Mouse (Mus musculus) embryonic facial prominence, embryonic 10.5 days (tissue): ENCODE measurements around the gene Rap2b. TPM values are rescaled to one million over a fixed set of nuclear protein-coding genes. Genes with fewer than 3 reads are reported as not detected.

Experiments
- DNase-seq: peaks from one replicate; pipeline ENCODE4 v3.0.0-alpha.2; 2017; ENCODE audit warnings: low spot score
- H3K27ac ChIP-seq: fragments of 300-500 bp; sonication (generic); replicated peaks from 2 replicates; pipeline ENCODE4 v1.5.1; 2016; ENCODE audit warnings: mild to moderate bottlenecking
- H3K27me3 ChIP-seq: fragments of 300-500 bp; sonication (generic); replicated peaks from 2 replicates; pipeline ENCODE4 v1.6.1; 2016; ENCODE audit warnings: low read depth, mild to moderate bottlenecking; ENCODE audit not compliant: poor library complexity, severe bottlenecking
- H3K36me3 ChIP-seq: fragments of 300-500 bp; sonication (generic); replicated peaks from 2 replicates; pipeline ENCODE4 v1.6.1; 2016; ENCODE audit warnings: mild to moderate bottlenecking, moderate library complexity
- H3K4me1 ChIP-seq: fragments of 300-500 bp; sonication (generic); 2 replicates; pipeline ENCODE4 v1.6.1; 2016
- H3K4me3 ChIP-seq: fragments of 300-500 bp; sonication (generic); 2 replicates; pipeline ENCODE4 v1.5.1; 2016; ENCODE audit warnings: mild to moderate bottlenecking, moderate library complexity
- H3K9me3 ChIP-seq: fragments of 300-500 bp; sonication (generic); 2 replicates; pipeline ENCODE4 v1.6.1; 2016; ENCODE audit warnings: mild to moderate bottlenecking
- WGBS: fragments of 180-500 bp; shearing (Covaris S2); methylation state at CpG from one replicate; pipeline ENCODE4 v1.1.7; 2016; 5-methylcytosine and 5-hydroxymethylcytosine counted together
- polyA plus RNA-seq: library from polyadenylated mRNA; unstranded; fragments of >200 nt; fragmentation: Nextera tagmentation; extraction: Ambion mirVana; gene quantifications from 2 replicates; pipeline ENCODE4 v1.2.1, GENCODE M21; 2016

The Rap2b gene
- polyA plus RNA-seq = 10.3 and 11.0 TPM in 2 replicates

DNA sequence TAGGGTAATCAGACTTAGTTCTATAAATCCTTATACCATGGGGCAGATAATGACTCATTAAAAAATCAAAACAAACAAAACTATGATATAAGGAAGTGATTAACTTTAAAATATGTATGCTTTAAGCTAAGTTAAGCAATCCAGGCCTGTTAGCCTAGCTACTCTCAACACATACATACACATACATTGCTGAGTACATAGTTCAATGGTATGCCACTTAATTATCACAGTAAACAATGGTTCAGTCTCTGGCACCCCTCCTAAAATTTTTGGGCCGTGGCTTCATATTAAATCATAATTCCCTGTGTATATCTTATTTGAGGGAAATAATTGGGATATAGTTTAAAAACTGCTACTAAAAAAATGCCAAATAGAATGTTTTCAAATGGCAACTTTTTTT is at the start of gene Rap2b:
Gene Rap2b, plus strand, starts transcription at position 301 of the 400 bp plus-strand sequence.
- Histone ChIP-seq H3K27ac (no peak within 1 kb of the TSS), H3K9me3 (no peaks in the 10 kb centered on the region), H3K4me1 (peaks cover 5% of the 10 kb centered on the region), H3K4me3 (0 out of 2 replicates have a peak within 1 kb of the TSS, but pooled peaks have one; percentile 80), H3K36me3 (no peaks in the 10 kb centered on the region), H3K27me3 (no peaks in the 10 kb centered on the region)
- 86% methylated on average over 1 of the region's 1 CpGs for WGBS
- DNase-seq = no peak

DNA sequence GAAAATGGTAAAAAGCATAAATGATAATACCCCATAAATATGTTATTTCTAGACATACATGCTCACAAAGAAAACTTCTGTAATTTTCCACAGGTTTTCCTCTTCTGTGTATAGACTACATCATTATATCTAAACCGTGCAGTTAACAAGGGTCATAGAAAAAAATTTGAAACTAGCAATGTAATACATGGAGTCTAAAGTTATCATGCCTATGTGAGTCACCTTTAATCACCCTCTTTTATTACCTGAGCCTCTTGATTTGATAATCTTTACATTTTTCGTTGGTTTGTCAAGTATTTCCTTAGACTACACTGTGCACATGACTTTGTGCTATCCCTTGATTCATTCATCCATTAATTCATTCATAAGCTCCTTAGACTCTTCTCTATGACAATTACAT is 46.4 kb upstream of the Rap2b start:
- Histone ChIP-seq H3K36me3 (no peaks in the 10 kb centered on the region), H3K4me1 (no peaks in the 10 kb centered on the region; the same call in 1 of the 2 replicates), H3K4me3 (no peak overlapping the region), H3K27ac (no peak overlapping the region), H3K27me3 (no peaks in the 10 kb centered on the region), H3K9me3 (no peaks in the 10 kb centered on the region)
- DNase-seq = no peak
- 83% methylated on average over 2 of the region's 2 CpGs for WGBS

DNA sequence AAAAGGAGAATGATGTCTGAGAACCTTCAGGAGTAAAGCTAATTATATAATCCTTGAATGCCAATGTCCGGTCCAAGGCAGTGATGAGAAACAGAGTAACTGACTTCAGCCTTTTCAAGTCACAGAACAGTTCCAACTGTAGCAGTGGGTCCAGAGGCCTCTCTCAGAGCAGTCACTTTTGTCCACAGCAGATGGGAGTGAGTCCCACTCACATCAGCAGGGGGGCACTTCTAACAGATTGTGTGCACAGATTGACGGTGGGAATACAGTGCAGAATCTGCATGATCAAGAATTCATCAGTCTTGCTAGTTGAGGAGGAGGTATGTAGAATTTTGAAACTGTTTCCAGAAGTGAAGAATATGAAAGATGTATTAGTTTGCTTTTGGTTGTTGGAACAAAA is 41.4 kb upstream of the Rap2b start:
- WGBS = 82% methylated on average over 2 of the region's 2 CpGs
- H3K4me3 ChIP-seq = no peak overlapping the region
- no peaks in the 10 kb centered on the region for H3K9me3 ChIP-seq
- no peak overlapping the region for H3K27ac ChIP-seq
- no peaks in the 10 kb centered on the region; the same call in 1 of the 2 replicates for H3K4me1 ChIP-seq
- no peaks in the 10 kb centered on the region for H3K36me3 ChIP-seq
- DNase-seq = no peak
- H3K27me3 ChIP-seq = no peaks in the 10 kb centered on the region

DNA sequence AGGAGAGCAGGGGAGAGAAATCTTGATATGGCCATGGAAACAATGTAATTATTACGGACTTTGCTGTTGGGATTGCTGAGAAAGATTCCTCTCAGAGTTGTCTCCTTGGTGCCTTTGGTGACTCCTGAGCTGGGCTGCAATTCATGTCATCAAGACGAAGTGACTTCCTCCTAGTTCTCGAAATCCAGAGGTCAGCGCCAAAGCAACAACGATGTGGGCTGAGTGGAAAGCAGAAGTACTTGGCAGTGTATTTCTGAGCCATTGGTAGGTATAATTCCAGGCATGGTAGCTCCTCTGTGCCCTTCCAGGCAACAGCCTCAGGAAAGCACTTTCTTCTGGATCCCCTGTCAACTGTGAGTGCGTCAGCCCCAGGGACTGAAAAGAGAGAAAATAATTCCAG is 39.8 kb upstream of the Rap2b start:
- no peaks in the 10 kb centered on the region for H3K4me1 ChIP-seq
- no peak overlapping the region for H3K4me3 ChIP-seq
- no peaks in the 10 kb centered on the region for H3K36me3 ChIP-seq
- H3K27me3 ChIP-seq = no peaks in the 10 kb centered on the region
- no peak overlapping the region for H3K27ac ChIP-seq
- no peak for DNase-seq
- H3K9me3 ChIP-seq = no peaks in the 10 kb centered on the region
- WGBS = 92% methylated on average over 6 of the region's 6 CpGs

DNA sequence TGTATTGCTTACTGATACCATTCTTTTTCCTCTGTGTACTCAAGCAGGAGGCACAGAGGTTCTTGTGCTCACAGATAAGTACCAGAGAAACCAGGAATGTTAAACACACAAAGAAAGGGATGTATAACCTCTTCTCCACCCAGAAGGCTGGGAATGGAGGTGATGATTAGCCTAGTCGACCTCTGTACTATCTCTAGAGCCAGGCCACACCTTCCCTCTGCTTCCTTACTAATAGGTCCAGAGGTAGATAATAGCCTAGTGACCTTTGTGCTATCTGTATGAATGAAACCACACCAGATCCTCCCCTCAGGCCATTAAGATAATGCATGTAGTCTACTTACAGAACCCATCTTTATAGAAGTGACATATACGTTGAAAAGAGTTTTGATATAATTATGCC is 25.2 kb upstream of the Rap2b start:
- 60% methylated on average over 2 of the region's 2 CpGs for WGBS
- H3K27ac ChIP-seq = no peak overlapping the region
- no peaks in the 10 kb centered on the region for H3K36me3 ChIP-seq
- H3K4me3 ChIP-seq = no peak overlapping the region
- H3K4me1 ChIP-seq = no peaks in the 10 kb centered on the region
- no peak for DNase-seq
- H3K9me3 ChIP-seq = no peaks in the 10 kb centered on the region
- no peaks in the 10 kb centered on the region for H3K27me3 ChIP-seq

DNA sequence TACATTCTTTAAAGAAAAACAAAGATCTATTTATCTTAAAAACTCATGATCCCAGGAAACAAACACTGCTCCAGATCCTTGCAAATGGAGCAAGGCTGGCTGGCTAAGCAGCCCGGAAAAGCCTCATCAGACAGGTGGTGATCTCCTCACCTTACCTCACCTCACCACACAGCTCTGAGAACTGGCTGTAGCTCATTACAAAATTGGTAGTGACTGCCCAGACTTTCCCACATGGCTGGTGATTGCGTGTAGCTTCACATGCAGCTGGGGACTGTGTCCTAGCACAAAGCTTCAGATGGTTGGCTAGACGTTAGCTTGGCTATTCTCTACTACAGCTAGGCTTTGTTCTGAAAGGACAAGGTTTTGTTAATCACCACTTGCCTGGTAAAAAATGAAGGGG is 24.2 kb upstream of the Rap2b start:
- Histone ChIP-seq H3K27ac (no peak overlapping the region), H3K27me3 (no peaks in the 10 kb centered on the region), H3K4me1 (no peaks in the 10 kb centered on the region), H3K36me3 (no peaks in the 10 kb centered on the region), H3K9me3 (no peaks in the 10 kb centered on the region), H3K4me3 (no peak overlapping the region)
- no peak for DNase-seq
- WGBS = 87% methylated on average over 3 of the region's 3 CpGs

DNA sequence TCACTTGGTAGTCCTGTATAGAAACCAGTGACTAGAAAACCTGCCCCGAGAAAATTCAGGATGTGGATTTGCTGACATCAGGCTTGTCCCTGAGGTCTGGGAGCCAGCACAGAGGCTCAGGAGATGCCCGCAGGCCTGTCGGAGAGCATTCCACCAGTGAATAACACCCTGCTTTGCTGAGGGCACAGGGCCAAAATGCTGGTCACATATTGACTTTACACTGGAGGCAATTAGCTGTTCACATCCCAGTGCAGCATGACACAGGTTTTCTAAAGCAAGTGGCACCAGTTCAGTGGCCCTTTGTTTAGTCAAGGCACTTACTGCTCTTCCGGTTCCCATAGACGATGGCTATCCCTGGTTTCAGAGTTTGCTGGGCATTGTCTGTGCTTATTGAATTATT is 21.1 kb upstream of the Rap2b start:
- Histone ChIP-seq H3K27me3 (no peaks in the 10 kb centered on the region), H3K36me3 (no peaks in the 10 kb centered on the region), H3K4me3 (no peak overlapping the region), H3K9me3 (no peaks in the 10 kb centered on the region), H3K27ac (no peak overlapping the region), H3K4me1 (no peaks in the 10 kb centered on the region; the same call in 1 of the 2 replicates)
- no peak for DNase-seq
- WGBS = 71% methylated on average over 5 of the region's 5 CpGs

DNA sequence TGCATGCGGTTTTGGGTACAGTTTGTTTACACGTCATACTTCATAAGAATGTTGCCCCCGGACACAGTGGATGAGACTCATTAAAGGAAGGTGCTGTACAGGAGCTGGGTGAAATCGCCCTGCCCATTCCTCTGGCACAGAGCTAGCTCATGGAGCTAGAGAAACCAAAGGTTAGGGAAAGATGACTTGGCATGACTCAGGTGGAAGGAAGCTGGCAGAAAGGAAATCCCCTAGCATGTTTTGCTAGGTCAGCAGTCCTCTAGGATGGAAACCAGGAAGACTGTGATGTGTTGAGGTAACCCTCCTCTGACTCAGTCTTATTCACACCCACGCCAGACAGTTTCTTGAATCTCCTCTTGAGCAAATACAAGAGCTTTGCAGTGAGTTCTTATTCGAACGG is 17.4 kb upstream of the Rap2b start:
- H3K27ac ChIP-seq = no peak overlapping the region
- H3K36me3 ChIP-seq = no peaks in the 10 kb centered on the region
- no peaks in the 10 kb centered on the region for H3K9me3 ChIP-seq
- peaks cover 4% of the 10 kb centered on the region for H3K4me1 ChIP-seq
- H3K4me3 ChIP-seq = no peak overlapping the region
- no peak for DNase-seq
- no peaks in the 10 kb centered on the region for H3K27me3 ChIP-seq
- WGBS = 81% methylated on average over 7 of the region's 7 CpGs

DNA sequence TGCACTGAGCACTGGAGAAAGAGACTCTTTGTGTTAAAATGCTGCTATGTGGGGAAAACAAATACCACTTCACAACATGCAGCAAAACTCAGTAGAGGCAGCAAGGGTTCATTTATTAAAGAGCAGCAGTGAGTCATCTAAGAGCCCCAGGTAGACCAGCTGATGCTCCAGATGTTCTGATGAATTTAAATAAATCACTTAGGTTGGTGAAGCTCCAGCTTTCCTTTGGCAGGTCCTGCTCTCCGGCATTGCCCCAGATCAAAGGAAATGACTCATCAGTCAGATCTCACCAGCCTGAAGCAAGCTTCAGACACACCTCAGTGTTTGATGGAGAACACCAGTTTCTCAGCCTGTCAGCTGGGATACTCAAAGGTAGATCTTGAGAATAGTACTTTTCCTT is 15.8 kb upstream of the Rap2b start:
- no peak overlapping the region for H3K4me3 ChIP-seq
- H3K4me1 ChIP-seq = peaks cover 4% of the 10 kb centered on the region
- 32% methylated on average over 1 of the region's 1 CpGs for WGBS
- no peaks in the 10 kb centered on the region for H3K27me3 ChIP-seq
- DNase-seq = no peak
- H3K27ac ChIP-seq = no peak overlapping the region
- H3K36me3 ChIP-seq = no peaks in the 10 kb centered on the region
- no peaks in the 10 kb centered on the region for H3K9me3 ChIP-seq

DNA sequence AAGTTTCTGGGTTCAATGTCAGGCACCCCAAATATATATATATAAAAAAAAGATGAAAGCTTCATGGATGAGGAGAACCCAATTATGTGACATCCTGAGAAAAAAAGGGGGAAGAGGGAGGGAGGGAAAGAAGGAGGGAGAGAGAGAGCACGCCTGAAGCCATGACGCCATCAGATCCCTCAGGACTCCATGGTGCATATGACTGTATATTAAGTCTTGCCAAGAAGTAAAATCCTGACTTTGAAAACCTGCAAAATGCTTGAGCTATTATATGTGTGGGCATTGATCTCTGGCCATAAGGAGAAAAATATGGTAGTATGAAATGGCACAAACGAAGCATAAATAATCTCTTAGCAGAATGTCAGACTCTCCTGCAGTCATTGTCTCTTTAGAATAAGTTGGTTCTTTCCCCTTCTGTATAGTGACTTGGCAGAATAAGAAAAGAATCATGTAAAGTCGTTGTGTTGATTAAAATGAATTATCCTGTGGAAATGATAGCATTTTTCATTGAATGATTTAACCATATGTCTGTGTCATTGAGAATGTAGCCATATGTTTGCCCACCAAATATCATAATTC is 13.3 kb upstream of the Rap2b start:
- Histone ChIP-seq H3K4me3 (no peak overlapping the region), H3K27ac (no peak overlapping the region), H3K9me3 (no peaks in the 10 kb centered on the region), H3K27me3 (no peaks in the 10 kb centered on the region), H3K36me3 (no peaks in the 10 kb centered on the region), H3K4me1 (peaks cover 4% of the 10 kb centered on the region)
- DNase-seq = no peak
- WGBS = 83% methylated on average over 4 of the region's 4 CpGs

DNA sequence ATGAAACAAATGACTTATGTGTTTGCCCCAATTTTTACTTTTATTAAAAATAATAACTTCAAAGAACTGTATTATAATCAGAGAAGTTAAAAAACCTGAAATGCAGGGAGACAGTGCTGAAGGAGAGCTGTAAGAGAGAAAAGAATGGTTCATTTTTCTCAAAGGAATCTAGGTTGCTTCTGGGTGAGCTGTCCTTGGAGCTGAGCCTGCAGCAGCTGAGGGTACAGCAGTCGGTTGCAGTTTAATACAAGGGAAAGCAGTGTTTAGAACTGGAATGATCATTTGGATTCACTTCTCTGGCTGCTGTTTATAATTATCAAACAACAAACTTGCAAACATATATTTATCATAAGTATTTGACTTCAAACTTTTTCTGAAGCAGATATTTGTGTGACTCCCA is 12.0 kb upstream of the Rap2b start:
- H3K9me3 ChIP-seq = no peaks in the 10 kb centered on the region
- no peaks in the 10 kb centered on the region for H3K27me3 ChIP-seq
- H3K36me3 ChIP-seq = no peaks in the 10 kb centered on the region
- no peak overlapping the region for H3K4me3 ChIP-seq
- DNase-seq = no peak
- peaks cover 4% of the 10 kb centered on the region for H3K4me1 ChIP-seq
- WGBS = 60% methylated on average over 1 of the region's 1 CpGs
- no peak overlapping the region for H3K27ac ChIP-seq

DNA sequence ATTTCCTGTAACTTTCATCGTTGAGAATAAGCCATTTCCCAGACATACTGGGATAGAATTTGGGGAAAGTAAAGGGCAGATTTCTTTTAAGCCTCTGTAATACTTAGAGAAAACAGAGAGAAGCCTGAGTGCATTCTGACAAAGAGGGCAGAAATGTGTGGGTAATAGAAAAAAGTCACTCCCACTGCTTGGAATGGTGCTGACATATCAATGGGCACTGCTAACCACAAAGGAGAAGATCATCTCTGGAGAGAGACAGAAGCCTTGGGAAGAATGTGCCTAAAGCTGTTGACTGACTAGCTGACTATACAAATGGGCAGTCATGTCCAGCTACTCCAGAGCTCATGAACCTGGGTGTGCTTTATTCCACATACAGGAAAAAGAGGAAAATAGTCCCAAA is 6.0 kb upstream of the Rap2b start:
- no peaks in the 10 kb centered on the region for H3K9me3 ChIP-seq
- no peaks in the 10 kb centered on the region for H3K4me1 ChIP-seq
- no peaks in the 10 kb centered on the region for H3K36me3 ChIP-seq
- H3K4me3 ChIP-seq = no peak overlapping the region
- no peak overlapping the region for H3K27ac ChIP-seq
- no peak for DNase-seq
- no peaks in the 10 kb centered on the region for H3K27me3 ChIP-seq
- WGBS = 69% methylated on average over 1 of the region's 1 CpGs

DNA sequence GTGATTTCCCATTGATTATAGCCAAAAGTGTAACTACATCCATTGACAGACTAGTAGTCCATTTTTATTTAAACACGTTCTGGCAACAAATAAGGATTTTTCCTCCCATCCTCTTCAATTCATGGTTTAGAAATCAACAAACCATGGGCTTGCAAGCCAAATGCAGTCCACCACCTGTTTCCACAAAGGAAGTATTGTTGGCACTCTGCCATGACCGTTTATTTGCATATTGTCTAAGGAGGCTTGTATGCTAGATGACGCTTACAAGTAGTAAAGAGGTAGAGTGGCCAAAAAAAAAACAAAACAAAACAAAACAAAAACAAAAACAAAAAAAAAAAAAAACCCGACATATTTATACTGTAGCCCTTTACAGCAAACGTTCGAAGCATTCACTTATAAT is 3.3 kb upstream of the Rap2b start:
- WGBS = 69% methylated on average over 6 of the region's 6 CpGs
- no peaks in the 10 kb centered on the region; the same call in 1 of the 2 replicates for H3K4me1 ChIP-seq

More for the DNA sequence above, 3.3 kb upstream of the Rap2b start:
- H3K36me3 ChIP-seq = no peaks in the 10 kb centered on the region
- H3K27ac ChIP-seq = no peak overlapping the region
- no peaks in the 10 kb centered on the region for H3K9me3 ChIP-seq
- DNase-seq = no peak
- no peaks in the 10 kb centered on the region for H3K27me3 ChIP-seq
- H3K4me3 ChIP-seq = no peak overlapping the region
